Mouse (Mus musculus) cortical plate, adult 2 months (tissue): ENCODE data around the gene Edrf1. TPM values are rescaled to one million over a fixed set of nuclear protein-coding genes. Genes with fewer than 3 reads are reported as not detected.

Experiments used
- H3K27ac ChIP-seq: fragments of 200-500 bp; 2 replicates; pipeline ENCODE4 v1.5.1; 2012; ENCODE audit warnings: low read length, control low read depth, inconsistent platforms; ENCODE audit not compliant: insufficient read depth
- H3K4me1 ChIP-seq: fragments of 200-500 bp; 2 replicates; pipeline ENCODE4 v1.6.1; 2011; ENCODE audit warnings: low read length; ENCODE audit not compliant: control insufficient read depth, insufficient read depth
- H3K4me3 ChIP-seq: fragments of 200-500 bp; 2 replicates; pipeline ENCODE4 v1.5.1; 2011; ENCODE audit warnings: mild to moderate bottlenecking, low read length, control low read depth; ENCODE audit not compliant: insufficient read depth
- CTCF ChIP-seq: fragments of 200-500 bp; IDR thresholded peaks from 2 replicates; pipeline ENCODE4 v1.5.1; 2011; ENCODE audit warnings: mild to moderate bottlenecking, control low read depth, low read length; ENCODE audit not compliant: insufficient read depth; ENCODE audit errors: extremely low read depth
- POLR2A ChIP-seq: fragments of 200-500 bp; IDR thresholded peaks from 2 replicates; pipeline ENCODE4 v1.6.1; 2011; ENCODE audit warnings: mild to moderate bottlenecking, low read length, control low read depth; ENCODE audit not compliant: insufficient read depth; ENCODE audit errors: extremely low read depth
- polyA plus RNA-seq: library from polyadenylated mRNA; depleted of rRNA; stranded (reverse); fragments of >200 nt; gene quantifications from 2 replicates; pipeline ENCODE4 v1.2.3, GENCODE M21; 2012

Edrf1 gene
- polyA plus RNA-seq, 1 experiment: 20.2 TPM

DNA sequence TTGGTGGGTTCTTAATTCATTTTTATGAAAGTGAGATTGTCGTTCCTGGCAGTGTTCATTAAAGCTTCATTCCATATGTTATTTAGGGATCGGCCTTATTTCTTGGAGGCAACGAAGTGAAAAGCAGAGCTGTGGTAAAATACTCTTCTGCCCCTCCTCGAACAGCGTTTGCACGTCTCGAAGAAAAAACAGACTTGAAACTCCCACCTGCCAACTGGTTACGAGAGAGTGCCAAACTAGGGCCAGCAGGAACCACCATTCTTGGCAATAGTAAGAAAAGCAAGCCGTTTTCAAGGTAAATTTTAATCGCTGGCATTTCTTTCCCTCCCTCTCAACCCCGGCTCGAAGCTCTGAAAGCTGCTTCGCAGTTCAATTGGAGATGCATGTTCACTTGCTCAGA lies 1.5 kb downstream of the Edrf1 start:
- Histone ChIP-seq H3K4me1 (peaks cover 2% of the 10 kb centered on the region; the same call in 1 of the 2 replicates), H3K27ac (no peak overlapping the region), H3K4me3 (peak overlapping the region; percentile 79)
- TF ChIP-seq CTCF (no peak), POLR2A (no peak)

DNA sequence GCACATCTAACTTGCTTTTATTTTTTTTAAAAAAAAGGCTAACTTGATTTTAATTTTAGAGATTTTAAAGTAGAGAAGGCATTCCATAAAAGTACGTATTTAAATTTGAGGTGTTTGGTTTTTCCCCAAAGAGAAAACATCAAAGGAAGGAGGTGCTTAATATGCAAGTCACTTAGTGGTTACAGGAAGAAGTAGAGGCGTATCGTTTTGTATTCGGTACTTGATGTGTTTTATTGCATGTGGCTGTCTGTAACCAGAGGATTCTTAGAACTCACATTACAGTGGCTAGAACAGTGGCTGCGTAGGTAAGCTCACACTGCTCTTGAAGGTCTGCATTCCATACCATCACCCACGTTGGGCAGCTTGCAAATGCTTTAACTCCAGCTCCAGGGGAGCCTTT lies 8.4 kb downstream of the Edrf1 start:
- Histone ChIP-seq H3K27ac (no peak overlapping the region), H3K4me3 (no peak overlapping the region), H3K4me1 (no peaks in the 10 kb centered on the region)
- no peak for TF ChIP-seq CTCF
- TF ChIP-seq POLR2A: no peak

DNA sequence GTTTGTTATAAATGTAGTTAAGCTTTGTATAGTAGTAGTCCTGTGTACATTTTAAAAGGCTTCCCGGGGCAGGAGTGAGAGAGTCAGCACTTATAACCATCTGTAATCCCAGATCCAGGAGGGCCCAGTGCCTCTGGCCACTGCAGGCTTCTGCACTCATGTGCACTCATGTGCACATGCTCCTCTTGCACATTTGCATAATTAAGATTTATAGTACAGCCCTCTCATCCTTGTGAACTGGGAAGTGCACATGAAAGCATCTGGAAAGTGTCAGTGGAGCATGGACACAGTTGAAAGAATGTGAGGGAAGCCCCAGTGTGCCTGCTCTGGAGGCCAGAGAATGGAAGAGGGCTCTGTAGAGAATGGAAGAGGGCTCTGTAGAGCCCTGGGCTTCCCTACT lies 25.1 kb downstream of the Edrf1 start:
- TF ChIP-seq CTCF: no peak
- TF ChIP-seq POLR2A: no peak
- no peak overlapping the region for H3K4me3 ChIP-seq
- no peaks in the 10 kb centered on the region for H3K4me1 ChIP-seq
- no peak overlapping the region for H3K27ac ChIP-seq

DNA sequence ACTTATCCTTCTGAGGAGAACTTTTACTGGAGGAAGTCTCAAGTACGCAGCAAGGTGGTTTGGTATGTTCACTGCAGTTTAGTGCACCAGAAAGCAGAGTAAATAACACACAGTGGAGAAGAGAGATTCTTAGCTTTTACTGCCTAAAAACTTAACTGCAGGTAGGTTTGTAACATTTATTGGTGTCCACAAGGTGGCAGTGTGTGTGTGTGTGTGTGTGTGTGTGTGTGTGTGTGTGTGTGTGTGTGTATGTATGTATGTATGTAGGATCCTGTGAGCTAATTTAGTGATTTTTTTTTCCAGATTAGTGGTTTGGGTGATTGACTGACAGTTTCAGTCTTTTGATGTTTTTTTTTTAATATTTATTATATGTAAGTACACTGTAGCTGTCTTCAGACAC lies 31.7 kb downstream of the Edrf1 start:
- Histone ChIP-seq H3K4me1 (no peaks in the 10 kb centered on the region), H3K4me3 (no peak overlapping the region), H3K27ac (no peak overlapping the region)
- TF ChIP-seq POLR2A (no peak), CTCF (no peak)

DNA sequence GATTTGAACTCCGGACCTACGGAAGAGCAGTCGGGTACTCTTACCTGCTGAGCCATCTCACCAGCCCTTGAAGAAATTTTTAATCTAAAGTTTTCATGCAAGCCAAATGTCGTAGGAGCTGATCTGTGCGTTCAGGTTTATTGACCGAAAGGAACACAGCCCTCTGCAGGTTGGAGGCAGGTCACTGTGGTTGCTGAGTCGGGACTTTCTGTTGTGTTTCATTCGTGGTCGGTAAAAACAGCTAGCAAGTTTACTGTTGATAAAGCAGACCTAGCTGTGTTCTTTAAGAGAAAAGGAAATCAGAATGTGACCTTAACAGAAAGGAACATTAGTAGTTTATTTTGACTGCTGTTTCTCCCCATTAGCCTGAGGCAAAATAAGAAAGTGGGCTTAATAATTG lies 32.6 kb downstream of the Edrf1 start:
- Histone ChIP-seq H3K4me1 (no peaks in the 10 kb centered on the region), H3K27ac (no peak overlapping the region), H3K4me3 (no peak overlapping the region)
- no peak for TF ChIP-seq POLR2A
- no peak for TF ChIP-seq CTCF

DNA sequence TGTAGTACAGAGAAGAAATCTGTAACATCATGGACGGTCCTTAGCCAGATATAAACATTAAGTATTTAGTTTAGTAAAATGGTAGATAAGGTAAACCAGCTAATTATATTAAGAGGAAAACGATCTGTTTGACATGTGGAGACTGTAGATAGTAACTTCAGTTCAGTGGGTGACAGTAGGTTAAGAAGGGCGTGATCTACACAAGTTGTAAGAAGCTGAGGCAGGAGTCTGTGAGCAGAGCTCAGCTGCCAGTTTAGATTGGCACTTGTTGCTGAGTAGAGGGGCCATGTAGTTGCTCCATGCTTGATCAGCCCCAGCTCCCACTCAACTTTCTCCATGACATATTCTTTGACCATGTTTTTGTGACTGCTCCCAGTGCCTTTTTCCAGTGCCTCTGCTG lies 33.5 kb downstream of the Edrf1 start:
- no peak overlapping the region for H3K4me3 ChIP-seq
- no peak overlapping the region for H3K27ac ChIP-seq
- no peak for TF ChIP-seq CTCF
- TF ChIP-seq POLR2A: no peak
- no peaks in the 10 kb centered on the region for H3K4me1 ChIP-seq

DNA sequence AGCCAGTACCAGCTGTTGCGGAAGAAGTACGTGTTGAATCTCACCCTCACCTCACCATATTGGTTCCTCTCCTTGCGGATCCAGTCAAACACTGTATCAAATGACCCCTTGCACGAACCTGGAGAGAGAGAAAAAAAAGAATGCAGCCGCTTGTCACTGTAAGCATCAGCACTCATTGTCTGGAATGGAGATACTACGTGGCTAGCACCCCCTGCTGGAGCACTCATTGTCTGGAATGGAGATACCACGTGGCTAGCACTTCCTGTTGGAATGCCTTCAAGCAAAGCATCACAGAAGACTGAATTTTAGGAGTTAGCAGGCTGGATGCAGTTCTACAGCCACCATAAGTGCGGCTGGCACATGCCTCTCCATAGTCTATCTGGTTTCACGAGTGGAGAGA lies 38.7 kb downstream of the Edrf1 start:
- TF ChIP-seq POLR2A: no peak
- peak; percentile 31; the same call in 1 of the 2 replicates for TF ChIP-seq CTCF
- H3K27ac ChIP-seq: no peak overlapping the region
- no peaks in the 10 kb centered on the region for H3K4me1 ChIP-seq
- no peak overlapping the region for H3K4me3 ChIP-seq

DNA sequence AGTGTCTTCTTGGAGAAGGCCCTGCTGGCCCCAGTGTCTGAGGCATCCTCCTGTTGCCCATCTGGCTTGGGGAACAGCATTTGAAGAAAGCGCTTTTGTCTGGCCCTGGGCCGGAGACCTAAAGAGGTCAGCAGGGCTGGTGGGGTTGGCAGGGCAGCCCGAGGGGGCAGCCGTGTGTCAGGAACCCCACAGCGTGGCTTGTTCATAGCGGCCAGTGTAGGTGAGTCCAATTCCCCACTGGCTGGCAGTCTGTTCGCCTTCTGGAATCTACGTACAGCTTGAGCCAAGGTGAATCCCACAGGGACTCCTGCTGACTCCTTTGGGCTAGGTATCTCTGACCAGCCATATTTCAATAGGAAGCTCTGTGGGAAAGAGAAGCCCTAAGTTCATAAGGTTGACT lies 41.4 kb downstream of the Edrf1 start:
- TF ChIP-seq CTCF (no peak), POLR2A (no peak)
- H3K4me3 ChIP-seq: no peak overlapping the region

DNA sequence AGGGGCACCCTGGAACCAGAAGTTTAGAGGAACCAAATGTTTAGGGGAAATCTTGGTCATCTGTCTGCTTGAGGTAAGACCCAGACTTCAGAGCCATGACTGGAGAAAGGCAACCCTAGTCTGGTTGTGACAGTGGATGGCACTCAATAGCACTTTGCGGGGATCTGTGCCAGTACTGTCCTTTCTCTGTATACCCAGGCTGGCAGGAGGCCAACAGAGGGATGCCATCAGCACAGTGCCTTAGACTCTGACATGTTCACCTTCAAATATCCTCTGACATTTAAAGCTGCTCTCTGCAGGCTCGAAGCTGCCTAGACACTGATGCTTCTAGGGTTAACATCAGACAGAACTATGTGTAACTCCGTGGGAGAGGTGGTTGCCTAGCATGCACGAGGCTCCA lies 42.1 kb downstream of the Edrf1 start:
- Histone ChIP-seq H3K4me1 (no peaks in the 10 kb centered on the region), H3K4me3 (no peak overlapping the region), H3K27ac (no peak overlapping the region)
- no peak for TF ChIP-seq CTCF
- TF ChIP-seq POLR2A: no peak

More for the DNA sequence above, 41.4 kb downstream of the Edrf1 start:
- Histone ChIP-seq H3K27ac (no peak overlapping the region), H3K4me1 (no peaks in the 10 kb centered on the region)

DNA sequence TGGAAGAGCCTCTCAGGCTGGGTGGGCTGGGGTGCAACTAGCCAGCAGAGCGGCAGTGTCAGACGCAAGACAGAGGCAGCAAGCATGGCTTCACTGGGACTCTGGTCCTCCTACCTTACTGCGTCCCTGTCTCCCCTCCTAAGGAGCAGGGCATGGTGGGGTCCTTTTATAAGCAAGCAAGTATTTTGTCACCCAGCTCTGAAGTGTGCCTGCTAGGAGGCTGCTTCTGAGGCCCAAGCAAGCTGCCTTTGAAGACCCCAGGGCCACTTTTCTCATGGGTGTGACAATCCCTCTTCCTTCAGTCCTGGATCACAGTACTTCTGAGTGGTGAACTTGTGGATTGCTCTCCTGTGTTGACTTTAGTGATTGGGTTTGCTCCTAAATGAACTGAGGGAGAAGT lies 42.6 kb downstream of the Edrf1 start, which contains the start of gene Mmp21:
Gene Mmp21 (minus strand): TSS at position 101 of the 400 bp plus-strand sequence.
- no peak within 1 kb of the TSS for H3K4me3 ChIP-seq
- H3K4me1 ChIP-seq: no peaks in the 10 kb centered on the region
- H3K27ac ChIP-seq: no peak within 1 kb of the TSS
- TF ChIP-seq POLR2A: no peak
- no peak for TF ChIP-seq CTCF
